Mouse (Mus musculus) hindbrain, embryonic 11.5 days (tissue): ENCODE measurements around the gene Mfsd4b1. TPM values are rescaled to one million over a fixed set of nuclear protein-coding genes. Genes with fewer than 3 reads are reported as not detected.

Experiments used
- ATAC-seq: fragments of 200-750 bp; cut with Nextera tagmentation; 2 replicates; pipeline ENCODE4 v1.8.0; 2017; ENCODE audit warnings: mild to moderate bottlenecking, moderate TSS enrichment, moderate library complexity; ENCODE audit not compliant: low FRiP score
- DNase-seq: peaks from one replicate; pipeline ENCODE4 v3.0.0-alpha.2; 2015; ENCODE audit warnings: low spot score
- H3K27ac ChIP-seq: fragments of 300-500 bp; sonication (generic); 2 replicates; pipeline ENCODE4 v1.5.1; 2014; ENCODE audit warnings: mild to moderate bottlenecking, low read depth, low read length
- H3K27me3 ChIP-seq: fragments of 300-500 bp; sonication (generic); 2 replicates; pipeline ENCODE4 v1.6.1; 2014; ENCODE audit warnings: mild to moderate bottlenecking, low read length, moderate library complexity, mixed read lengths; ENCODE audit not compliant: control insufficient read depth, insufficient read depth
- H3K36me3 ChIP-seq: fragments of 300-500 bp; sonication (generic); 2 replicates; pipeline ENCODE4 v1.6.1; 2014; ENCODE audit warnings: mild to moderate bottlenecking, low read length, moderate library complexity, mixed read lengths; ENCODE audit not compliant: control insufficient read depth, insufficient read depth
- H3K4me1 ChIP-seq: fragments of 300-500 bp; sonication (generic); replicated peaks from 2 replicates; pipeline ENCODE4 v1.6.1; 2014; ENCODE audit warnings: low read length, mixed read lengths; ENCODE audit not compliant: control insufficient read depth, insufficient read depth
- H3K4me2 ChIP-seq: fragments of 300-500 bp; sonication (generic); replicated peaks from 2 replicates; pipeline ENCODE4 v1.6.1; 2014; ENCODE audit warnings: mild to moderate bottlenecking, low read depth, low read length
- H3K4me3 ChIP-seq: fragments of 300-500 bp; sonication (generic); 2 replicates; pipeline ENCODE4 v1.5.1; 2014; ENCODE audit warnings: low read depth, low read length
- H3K9ac ChIP-seq: fragments of 300-500 bp; sonication (generic); 2 replicates; pipeline ENCODE4 v1.6.1; 2014; ENCODE audit warnings: low read depth, low read length
- H3K9me3 ChIP-seq: fragments of 300-500 bp; sonication (generic); 2 replicates; pipeline ENCODE4 v1.6.1; 2016; ENCODE audit warnings: low read length; ENCODE audit not compliant: control insufficient read depth
- WGBS: fragments of 180-500 bp; shearing (Covaris S2); extraction: QIAGEN DNeasy Blood & Tissue Kit; methylation state at CpG from one replicate; pipeline ENCODE4 v1.1.7; 2014; 5-methylcytosine and 5-hydroxymethylcytosine counted together
- polyA plus RNA-seq: library from polyadenylated mRNA; unstranded; fragments of >200 nt; fragmentation: Nextera tagmentation; extraction: Ambion mirVana; gene quantifications from 2 replicates; pipeline ENCODE4 v1.2.1, GENCODE M21; 2014

Gene Mfsd4b1
- polyA plus RNA-seq, 1 experiment from 2014 or later = 0.26 TPM

- no peaks in the 10 kb centered on the region for H3K36me3 ChIP-seq
- ATAC-seq = no peak
- no peaks in the 10 kb centered on the region for H3K9me3 ChIP-seq
- DNase-seq = no peak
- no peak overlapping the region for H3K9ac ChIP-seq
- no peaks in the 10 kb centered on the region for H3K27me3 ChIP-seq
- 88% methylated on average over 2 of the region's 2 CpGs for WGBS
- no peak overlapping the region for H3K27ac ChIP-seq
- no peaks in the 10 kb centered on the region for H3K4me1 ChIP-seq
- H3K4me2 ChIP-seq = no peak overlapping the region
- H3K4me3 ChIP-seq = no peak overlapping the region
These were observed 24.3 kb downstream of the Mfsd4b1 start for GRCm38 (mm10) chr10:40000746-40001145.

- Histone ChIP-seq H3K36me3 (no peaks in the 10 kb centered on the region), H3K27me3 (no peaks in the 10 kb centered on the region), H3K4me1 (no peaks in the 10 kb centered on the region), H3K4me2 (no peak overlapping the region), H3K4me3 (no peak overlapping the region), H3K9ac (no peak overlapping the region), H3K27ac (no peak overlapping the region), H3K9me3 (no peaks in the 10 kb centered on the region)
- no peak for ATAC-seq
- WGBS = 67% methylated on average over 4 of the region's 4 CpGs
- no peak for DNase-seq
These were observed 33.9 kb downstream of the Mfsd4b1 start for GRCm38 (mm10) chr10:39991155-39991554.

GRCm38 (mm10) chr10:39986466-39986865, 38.6 kb downstream of the Mfsd4b1 start, which contains the start of gene Mfsd4b5:
Gene Mfsd4b5, minus strand, starts transcription at chr10:39986646.
- Histone ChIP-seq H3K36me3 (no peaks in the 10 kb centered on the region), H3K9ac (no peak within 1 kb of the TSS), H3K27me3 (no peaks in the 10 kb centered on the region), H3K27ac (no peak within 1 kb of the TSS), H3K9me3 (no peaks in the 10 kb centered on the region), H3K4me1 (no peaks in the 10 kb centered on the region), H3K4me2 (no peak within 1 kb of the TSS), H3K4me3 (no peak within 1 kb of the TSS)
- 89% methylated on average over 12 of the region's 12 CpGs for WGBS
- DNase-seq (no peak), ATAC-seq (no peak)

- WGBS = 68% methylated on average over 5 of the region's 5 CpGs
- H3K4me1 ChIP-seq = no peaks in the 10 kb centered on the region
- no peaks in the 10 kb centered on the region for H3K9me3 ChIP-seq
- no peak overlapping the region for H3K27ac ChIP-seq
- H3K27me3 ChIP-seq = no peaks in the 10 kb centered on the region
- H3K4me3 ChIP-seq = no peak overlapping the region
- H3K4me2 ChIP-seq = no peak overlapping the region
- DNase-seq (no peak), ATAC-seq (no peak)
- no peak overlapping the region for H3K9ac ChIP-seq
- no peaks in the 10 kb centered on the region for H3K36me3 ChIP-seq
These were observed 42.5 kb downstream of the Mfsd4b1 start for GRCm38 (mm10) chr10:39982604-39983003.

GRCm38 (mm10) chr10:39978231-39978630, 46.8 kb downstream of the Mfsd4b1 start:
- no peak for DNase-seq
- 95% methylated on average over 1 of the region's 1 CpGs for WGBS

GRCm38 (mm10) chr10:39977346-39977745, 47.7 kb downstream of the Mfsd4b1 start:
- H3K4me1 ChIP-seq = no peaks in the 10 kb centered on the region
- ATAC-seq (no peak), DNase-seq (no peak)
- no peaks in the 10 kb centered on the region for H3K27me3 ChIP-seq
- no peak overlapping the region for H3K4me3 ChIP-seq
- H3K9me3 ChIP-seq = no peaks in the 10 kb centered on the region
- no peak overlapping the region for H3K27ac ChIP-seq
- no peaks in the 10 kb centered on the region for H3K36me3 ChIP-seq
- no peak overlapping the region for H3K4me2 ChIP-seq
- no peak overlapping the region for H3K9ac ChIP-seq
- WGBS = 98% methylated on average over 4 of the region's 4 CpGs

More at GRCm38 (mm10) chr10:39978231-39978630, 46.8 kb downstream of the Mfsd4b1 start:
- Histone ChIP-seq H3K27ac (no peak overlapping the region), H3K9me3 (no peaks in the 10 kb centered on the region), H3K27me3 (no peaks in the 10 kb centered on the region), H3K4me1 (no peaks in the 10 kb centered on the region), H3K9ac (no peak overlapping the region), H3K36me3 (no peaks in the 10 kb centered on the region), H3K4me3 (no peak overlapping the region), H3K4me2 (no peak overlapping the region)
- no peak for ATAC-seq

- H3K27me3 ChIP-seq = no peaks in the 10 kb centered on the region
- ATAC-seq = no peak
- no peaks in the 10 kb centered on the region for H3K4me1 ChIP-seq
- 41% methylated on average over 2 of the region's 2 CpGs for WGBS
- no peak overlapping the region for H3K4me2 ChIP-seq
- H3K36me3 ChIP-seq = no peaks in the 10 kb centered on the region
- no peaks in the 10 kb centered on the region for H3K9me3 ChIP-seq
- no peak overlapping the region for H3K27ac ChIP-seq
- DNase-seq = no peak
- H3K9ac ChIP-seq = no peak overlapping the region
- no peak overlapping the region for H3K4me3 ChIP-seq
These were observed 49.3 kb downstream of the Mfsd4b1 start for GRCm38 (mm10) chr10:39975771-39976170.

- Histone ChIP-seq H3K4me2 (no peak overlapping the region), H3K4me1 (no peaks in the 10 kb centered on the region), H3K27me3 (no peaks in the 10 kb centered on the region), H3K9me3 (no peaks in the 10 kb centered on the region), H3K4me3 (no peak overlapping the region), H3K36me3 (no peaks in the 10 kb centered on the region), H3K27ac (no peak overlapping the region), H3K9ac (no peak overlapping the region)
- WGBS = 57% methylated on average over 11 of the region's 11 CpGs
- no peak for ATAC-seq
- DNase-seq = no peak
These were observed 50.1 kb downstream of the Mfsd4b1 start for GRCm38 (mm10) chr10:39974982-39975381.

- no peak overlapping the region for H3K4me3 ChIP-seq
- no peak overlapping the region for H3K27ac ChIP-seq
- DNase-seq (peak; percentile 4), ATAC-seq (no peak)
- no peaks in the 10 kb centered on the region for H3K4me1 ChIP-seq
- H3K9me3 ChIP-seq = no peaks in the 10 kb centered on the region
- whole genome bisulfite sequencing = 94% methylated on average over 3 of the region's 3 CpGs
- no peaks in the 10 kb centered on the region for H3K36me3 ChIP-seq
- H3K4me2 ChIP-seq = no peak overlapping the region
- H3K27me3 ChIP-seq = no peaks in the 10 kb centered on the region
- no peak overlapping the region for H3K9ac ChIP-seq
These were observed 57.6 kb downstream of the Mfsd4b1 start for GRCm38 (mm10) chr10:39967512-39967911.
